Mouse (Mus musculus) ES-E14 (cell line): ENCODE results near the gene Dnase2b.

ENCODE experiments used
- CHD2 ChIP-seq: IDR thresholded peaks from 2 replicates; pipeline ENCODE4 v1.6.1; 2014; ENCODE audit warnings: mild to moderate bottlenecking, low read depth, low read length, inconsistent platforms
- HCFC1 ChIP-seq: IDR thresholded peaks from 2 replicates; pipeline ENCODE4 v1.6.1; 2012; ENCODE audit warnings: low read length, inconsistent platforms, borderline replicate concordance; ENCODE audit not compliant: insufficient read depth
- MAFK ChIP-seq: IDR thresholded peaks from 2 replicates; pipeline ENCODE4 v1.6.1; 2014; ENCODE audit warnings: mild to moderate bottlenecking, low read depth, low read length, inconsistent platforms; ENCODE audit not compliant: insufficient read depth
- ZC3H11A ChIP-seq: IDR thresholded peaks from 2 replicates; pipeline ENCODE4 v1.6.1; 2012; ENCODE audit warnings: low read depth, mild to moderate bottlenecking, inconsistent platforms, low read length, borderline replicate concordance

DNA sequence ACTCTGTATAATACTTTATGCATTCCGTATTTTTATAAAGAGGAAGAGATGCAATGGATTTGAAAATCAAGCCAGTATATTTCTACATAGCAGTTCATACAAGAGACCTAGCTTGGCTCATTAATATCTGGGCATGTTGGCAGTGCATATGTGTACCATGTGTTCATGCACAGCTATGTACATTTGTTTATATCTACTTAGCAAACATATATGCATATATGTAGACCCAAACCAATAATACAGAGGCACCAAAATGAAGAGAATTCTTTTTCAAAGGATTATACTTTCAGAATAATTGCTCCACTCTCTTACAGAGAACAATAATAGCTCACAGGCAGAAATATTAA, 50.4 kb downstream of the Dnase2b start:
- no peak for TF ChIP-seq ZC3H11A
- TF ChIP-seq MAFK: no peak
- TF ChIP-seq CHD2: no peak
- TF ChIP-seq HCFC1: no peak
